Mouse (Mus musculus): ENCODE results near the gene B4galt4.

GRCm38 (mm10) chr16:38700392-38701162, 41.5 kb upstream of the B4galt4 start:
- no peak for TF ChIP-seq CTCF (conservative IDR thresholded peaks at IDR 0.05; ENCODE audit: insufficient read depth, insufficient read length, low read depth, low read length)
- no peak for TF ChIP-seq POLR2A (IDR thresholded peaks at IDR 0.05; ENCODE audit: low read depth, low read length)

All from kidney, adult 2 months (tissue).